Mouse (Mus musculus): ENCODE data around the gene Abi1. TPM values are rescaled to one million over a fixed set of nuclear protein-coding genes. Genes with fewer than 3 reads are reported as not detected.

The Abi1 gene
- total and polyA plus RNA-seq, 3 experiments: 51.9 to 138 (median 120) TPM

- H3K4me3 ChIP-seq (ENCODE audit: low read depth, low read length): no peak overlapping the region
- H3K27me3 ChIP-seq (ENCODE audit: insufficient read depth, low read length): no peaks in the 10 kb centered on the region
- peaks cover 32% of the 10 kb centered on the region for H3K36me3 ChIP-seq (replicated peaks)
- peaks cover 32% of the 10 kb centered on the region for H3K4me1 ChIP-seq (ENCODE audit: insufficient read depth, low read depth, low read length)
- no peak for ATAC-seq (ENCODE audit: extremely low read depth, insufficient number of reproducible peaks, low FRiP score, poor library complexity, severe bottlenecking)
- no peaks in the 10 kb centered on the region; the same call in 1 of the 2 replicates for H3K9me3 ChIP-seq (replicated peaks)
- no peak for TF ChIP-seq TAL1 (conservative IDR thresholded peaks at IDR 0.05; ENCODE audit: low read depth, low read length)
- no peak for TF ChIP-seq CTCF (IDR thresholded peaks at IDR 0.05; ENCODE audit: low read depth, low read length)
- no peak for TF ChIP-seq POLR2AphosphoS5 (IDR thresholded peaks at IDR 0.05; ENCODE audit: insufficient replicate concordance, low read depth, low read length)
- no peak for TF ChIP-seq GATA1 (IDR thresholded peaks at IDR 0.05; ENCODE audit: borderline replicate concordance, low read length)
- no peak for TF ChIP-seq GATA2 (IDR thresholded peaks at IDR 0.05; ENCODE audit: borderline replicate concordance, low read depth, low read length)
- no peak for DNase-seq (ENCODE audit: low spot score)
These were observed 37.4 kb downstream of the Abi1 start for GRCm38 (mm10) chr2:23002637-23003036.

GRCm38 (mm10) chr2:22999620-23000019 is 40.4 kb downstream of the Abi1 start:
- Histone ChIP-seq H3K9me3 (replicated peaks) (no peaks in the 10 kb centered on the region; the same call in 1 of the 2 replicates), H3K27me3 (ENCODE audit: insufficient read depth, low read length) (no peaks in the 10 kb centered on the region), H3K4me3 (ENCODE audit: low read depth, low read length) (no peak overlapping the region), H3K36me3 (replicated peaks) (peaks cover 25% of the 10 kb centered on the region), H3K4me1 (ENCODE audit: insufficient read depth, low read depth, low read length) (peaks cover 19% of the 10 kb centered on the region)
- ATAC-seq (ENCODE audit: extremely low read depth, insufficient number of reproducible peaks, low FRiP score, poor library complexity, severe bottlenecking) (no peak), DNase-seq (ENCODE audit: low spot score) (no peak)
- TF ChIP-seq TAL1 (conservative IDR thresholded peaks at IDR 0.05; ENCODE audit: low read depth, low read length) (no peak), GATA1 (IDR thresholded peaks at IDR 0.05; ENCODE audit: borderline replicate concordance, low read length) (no peak), GATA2 (IDR thresholded peaks at IDR 0.05; ENCODE audit: borderline replicate concordance, low read depth, low read length) (no peak), POLR2AphosphoS5 (IDR thresholded peaks at IDR 0.05; ENCODE audit: insufficient replicate concordance, low read depth, low read length) (no peak), CTCF (IDR thresholded peaks at IDR 0.05; ENCODE audit: low read depth, low read length) (no peak)

DNA sequence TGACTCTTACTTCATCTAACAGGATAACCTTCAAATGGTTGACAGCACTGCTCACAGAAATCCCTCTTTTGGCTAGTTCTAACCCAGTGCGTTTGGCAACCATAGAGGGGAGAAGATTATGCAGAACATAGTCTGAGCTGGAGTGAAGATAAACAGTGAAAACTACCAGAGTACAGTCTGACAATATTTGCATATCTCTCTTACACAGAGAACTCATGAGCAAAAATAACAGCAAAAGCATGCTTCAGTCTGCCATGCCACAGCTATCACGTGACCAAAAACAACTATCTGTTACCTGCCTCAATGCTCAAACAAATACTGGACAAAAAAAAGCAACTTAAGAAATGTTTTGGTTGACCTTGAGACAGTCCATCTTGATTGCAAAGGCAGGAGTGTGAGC is 41.2 kb downstream of the Abi1 start:
- ATAC-seq (ENCODE audit: extremely low read depth, insufficient number of reproducible peaks, low FRiP score, poor library complexity, severe bottlenecking) (peak; percentile 22; the same call in 1 of the 2 replicates), DNase-seq (ENCODE audit: low spot score) (no peak)
- Histone ChIP-seq H3K9me3 (replicated peaks) (no peaks in the 10 kb centered on the region; the same call in 1 of the 2 replicates), H3K4me3 (ENCODE audit: low read depth, low read length) (no peak overlapping the region), H3K4me1 (ENCODE audit: insufficient read depth, low read depth, low read length) (peaks cover 19% of the 10 kb centered on the region), H3K27me3 (ENCODE audit: insufficient read depth, low read length) (no peaks in the 10 kb centered on the region), H3K36me3 (replicated peaks) (peaks cover 27% of the 10 kb centered on the region)
- TF ChIP-seq TAL1 (conservative IDR thresholded peaks at IDR 0.05; ENCODE audit: low read depth, low read length): no peak
- no peak for TF ChIP-seq GATA1 (IDR thresholded peaks at IDR 0.05; ENCODE audit: borderline replicate concordance, low read length)
- no peak for TF ChIP-seq POLR2AphosphoS5 (IDR thresholded peaks at IDR 0.05; ENCODE audit: insufficient replicate concordance, low read depth, low read length)
- TF ChIP-seq CTCF (IDR thresholded peaks at IDR 0.05; ENCODE audit: low read depth, low read length): no peak
- TF ChIP-seq GATA2 (IDR thresholded peaks at IDR 0.05; ENCODE audit: borderline replicate concordance, low read depth, low read length): no peak

GRCm38 (mm10) chr2:22998015-22998414 is 42.0 kb downstream of the Abi1 start:
- TF ChIP-seq GATA1 (IDR thresholded peaks at IDR 0.05; ENCODE audit: borderline replicate concordance, low read length) (no peak), GATA2 (IDR thresholded peaks at IDR 0.05; ENCODE audit: borderline replicate concordance, low read depth, low read length) (no peak), CTCF (IDR thresholded peaks at IDR 0.05; ENCODE audit: low read depth, low read length) (no peak), TAL1 (conservative IDR thresholded peaks at IDR 0.05; ENCODE audit: low read depth, low read length) (no peak), POLR2AphosphoS5 (IDR thresholded peaks at IDR 0.05; ENCODE audit: insufficient replicate concordance, low read depth, low read length) (no peak)
- no peaks in the 10 kb centered on the region; the same call in 1 of the 2 replicates for H3K9me3 ChIP-seq (replicated peaks)
- H3K4me1 ChIP-seq (ENCODE audit: insufficient read depth, low read depth, low read length): peaks cover 19% of the 10 kb centered on the region
- no peak overlapping the region for H3K4me3 ChIP-seq (ENCODE audit: low read depth, low read length)
- no peaks in the 10 kb centered on the region for H3K27me3 ChIP-seq (ENCODE audit: insufficient read depth, low read length)
- ATAC-seq (ENCODE audit: extremely low read depth, insufficient number of reproducible peaks, low FRiP score, poor library complexity, severe bottlenecking) (no peak), DNase-seq (ENCODE audit: low spot score) (no peak)
- H3K36me3 ChIP-seq (replicated peaks): peaks cover 32% of the 10 kb centered on the region

DNA sequence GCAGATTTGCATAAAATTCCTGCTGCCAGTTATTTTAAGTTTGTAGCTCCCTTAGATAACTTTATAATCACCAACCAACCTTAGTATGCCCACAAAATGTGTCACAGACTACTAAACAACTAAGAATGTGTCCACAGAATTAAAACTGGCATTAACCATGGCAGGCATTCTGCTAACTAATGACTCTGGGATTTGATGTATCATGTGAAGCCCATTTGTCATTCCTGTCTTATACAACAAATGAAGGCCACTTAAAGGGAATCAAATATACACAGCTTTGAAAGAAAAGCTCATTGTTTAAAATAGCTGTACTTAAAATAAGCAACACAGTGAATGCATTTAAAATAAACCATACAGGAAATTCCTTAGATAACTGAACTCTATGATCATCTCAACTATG is 44.0 kb downstream of the Abi1 start:
- peaks cover 36% of the 10 kb centered on the region for H3K36me3 ChIP-seq (replicated peaks)
- no peak for TF ChIP-seq GATA2 (IDR thresholded peaks at IDR 0.05; ENCODE audit: borderline replicate concordance, low read depth, low read length)
- TF ChIP-seq POLR2AphosphoS5 (IDR thresholded peaks at IDR 0.05; ENCODE audit: insufficient replicate concordance, low read depth, low read length): no peak
- TF ChIP-seq GATA1 (IDR thresholded peaks at IDR 0.05; ENCODE audit: borderline replicate concordance, low read length): no peak
- TF ChIP-seq TAL1 (conservative IDR thresholded peaks at IDR 0.05; ENCODE audit: low read depth, low read length): no peak
- TF ChIP-seq CTCF (IDR thresholded peaks at IDR 0.05; ENCODE audit: low read depth, low read length): no peak
- H3K27me3 ChIP-seq (ENCODE audit: insufficient read depth, low read length): no peaks in the 10 kb centered on the region
- ATAC-seq (ENCODE audit: extremely low read depth, insufficient number of reproducible peaks, low FRiP score, poor library complexity, severe bottlenecking): no peak
- DNase-seq (ENCODE audit: low spot score): no peak
- peaks cover 16% of the 10 kb centered on the region for H3K4me1 ChIP-seq (ENCODE audit: insufficient read depth, low read depth, low read length)
- H3K9me3 ChIP-seq (replicated peaks): no peaks in the 10 kb centered on the region
- no peak overlapping the region for H3K4me3 ChIP-seq (ENCODE audit: low read depth, low read length)

DNA sequence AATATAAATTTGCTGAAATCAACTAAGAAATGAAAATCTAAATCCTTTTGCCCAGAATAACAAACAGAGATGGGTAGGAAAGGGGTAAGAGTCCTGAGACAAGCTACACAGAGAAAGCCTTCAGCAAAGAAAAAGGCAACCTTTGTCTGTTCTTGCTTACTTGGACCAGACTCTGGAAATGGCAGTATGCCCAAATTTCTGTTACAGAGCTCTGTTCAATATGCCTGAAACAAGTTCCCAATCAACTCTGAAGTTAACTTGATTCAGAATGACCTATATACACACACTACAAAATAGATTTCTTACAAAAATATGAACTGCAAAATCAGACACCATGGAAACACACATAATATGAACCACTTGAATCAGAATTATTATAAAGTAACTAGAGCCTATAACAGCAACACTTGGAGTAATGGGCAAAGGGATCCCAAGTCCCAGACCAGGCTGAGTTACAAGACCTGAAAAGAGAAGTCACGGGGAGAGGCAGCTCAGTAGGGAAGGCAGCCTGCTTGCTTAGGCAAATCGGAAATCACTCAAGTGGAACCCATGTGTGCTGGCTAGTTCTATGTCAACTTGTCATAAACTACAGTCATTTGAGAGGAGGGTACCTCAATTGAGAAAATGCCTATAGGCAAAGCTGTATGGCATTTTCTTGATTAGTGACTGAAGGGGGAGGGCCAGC is 53.9 kb downstream of the Abi1 start:
- no peaks in the 10 kb centered on the region for H3K9me3 ChIP-seq (replicated peaks)
- no peak overlapping the region for H3K4me3 ChIP-seq (ENCODE audit: low read depth, low read length)
- no peaks in the 10 kb centered on the region for H3K4me1 ChIP-seq (ENCODE audit: insufficient read depth, low read depth, low read length)
- ATAC-seq (ENCODE audit: extremely low read depth, insufficient number of reproducible peaks, low FRiP score, poor library complexity, severe bottlenecking) (no peak), DNase-seq (ENCODE audit: low spot score) (no peak)
- H3K27me3 ChIP-seq (ENCODE audit: insufficient read depth, low read length): no peaks in the 10 kb centered on the region
- peaks cover 27% of the 10 kb centered on the region for H3K36me3 ChIP-seq (replicated peaks)
- no peak for TF ChIP-seq CTCF (IDR thresholded peaks at IDR 0.05; ENCODE audit: low read depth, low read length)
- no peak for TF ChIP-seq POLR2AphosphoS5 (IDR thresholded peaks at IDR 0.05; ENCODE audit: insufficient replicate concordance, low read depth, low read length)
- no peak for TF ChIP-seq GATA1 (IDR thresholded peaks at IDR 0.05; ENCODE audit: borderline replicate concordance, low read length)
- no peak for TF ChIP-seq TAL1 (conservative IDR thresholded peaks at IDR 0.05; ENCODE audit: low read depth, low read length)
- TF ChIP-seq GATA2 (IDR thresholded peaks at IDR 0.05; ENCODE audit: borderline replicate concordance, low read depth, low read length): no peak
